Mouse (Mus musculus): ENCODE measurements around the gene Foxi3.

Foxi3 gene

DNA sequence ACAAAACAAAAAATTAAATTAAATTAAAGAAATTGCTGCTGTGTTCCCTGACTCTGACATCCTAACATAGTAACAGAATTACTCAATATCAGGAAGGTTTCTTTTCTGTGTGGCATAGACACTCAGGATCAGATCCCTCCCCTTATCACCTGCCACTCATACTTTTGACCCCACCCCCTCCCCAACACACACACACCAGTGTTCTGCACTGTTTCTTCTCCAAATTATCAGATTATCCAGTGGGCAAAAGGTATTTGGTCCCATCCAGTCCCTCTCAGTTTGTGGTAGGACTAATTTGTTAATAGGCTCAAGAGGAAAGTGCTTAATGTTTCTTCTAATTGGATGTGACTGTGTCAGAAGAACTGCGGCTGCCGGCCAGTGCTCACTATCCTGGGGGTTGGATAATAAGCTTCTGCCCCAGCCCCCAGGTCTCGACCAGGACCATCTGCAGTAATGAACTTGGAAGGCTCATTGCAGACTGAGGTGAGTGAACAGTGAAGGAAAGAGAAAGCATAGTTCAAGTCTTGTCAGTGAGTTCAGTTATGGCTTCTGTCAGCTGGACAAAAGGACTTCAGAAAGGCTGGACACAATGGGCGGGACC, 39.9 kb downstream of the Foxi3 start:
- no peak for DNase-seq

DNA sequence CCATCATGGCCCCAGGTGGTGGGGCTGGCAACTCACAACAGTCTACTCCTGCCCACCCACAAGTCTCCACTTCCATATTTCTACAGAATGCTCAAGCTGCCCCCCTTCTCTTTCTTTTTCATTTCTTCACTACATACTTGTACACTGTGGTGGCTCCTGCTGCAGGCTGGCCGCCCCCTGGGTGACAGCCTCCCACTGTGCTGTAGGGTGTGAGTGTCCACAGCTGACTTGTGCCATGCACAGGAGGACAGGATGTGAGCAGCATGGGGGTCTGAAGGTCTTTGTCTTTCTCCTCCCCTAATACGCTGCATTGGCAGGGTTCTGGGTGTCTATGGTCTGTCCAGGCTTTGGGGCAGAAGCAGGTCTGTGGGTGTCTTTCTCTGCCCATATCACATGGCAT, 46.3 kb downstream of the Foxi3 start:
- no peak for DNase-seq

DNA sequence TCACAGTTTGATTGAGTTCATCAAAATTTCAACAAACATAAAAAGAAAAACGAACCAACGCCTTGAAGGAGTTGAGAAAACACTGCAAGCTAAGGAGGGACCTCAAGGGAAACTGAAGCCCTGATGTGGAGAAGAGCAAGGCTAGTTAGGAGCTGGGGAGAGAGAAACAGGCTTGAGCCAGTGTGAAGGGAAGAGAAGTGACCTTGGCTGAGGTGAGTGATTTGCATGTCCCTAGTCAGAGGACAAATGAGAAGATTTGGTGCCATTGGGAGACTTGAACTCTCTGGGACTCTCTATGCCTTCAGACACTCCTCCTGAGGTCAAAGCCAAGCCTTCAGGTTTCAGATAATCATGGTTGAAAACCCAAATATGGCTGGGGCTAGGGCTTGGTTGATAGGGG, 47.8 kb downstream of the Foxi3 start:
- DNase-seq: no peak
